Comparison of ENCODE assay signal across 9 mouse cellular contexts in the genomic region with DNA sequence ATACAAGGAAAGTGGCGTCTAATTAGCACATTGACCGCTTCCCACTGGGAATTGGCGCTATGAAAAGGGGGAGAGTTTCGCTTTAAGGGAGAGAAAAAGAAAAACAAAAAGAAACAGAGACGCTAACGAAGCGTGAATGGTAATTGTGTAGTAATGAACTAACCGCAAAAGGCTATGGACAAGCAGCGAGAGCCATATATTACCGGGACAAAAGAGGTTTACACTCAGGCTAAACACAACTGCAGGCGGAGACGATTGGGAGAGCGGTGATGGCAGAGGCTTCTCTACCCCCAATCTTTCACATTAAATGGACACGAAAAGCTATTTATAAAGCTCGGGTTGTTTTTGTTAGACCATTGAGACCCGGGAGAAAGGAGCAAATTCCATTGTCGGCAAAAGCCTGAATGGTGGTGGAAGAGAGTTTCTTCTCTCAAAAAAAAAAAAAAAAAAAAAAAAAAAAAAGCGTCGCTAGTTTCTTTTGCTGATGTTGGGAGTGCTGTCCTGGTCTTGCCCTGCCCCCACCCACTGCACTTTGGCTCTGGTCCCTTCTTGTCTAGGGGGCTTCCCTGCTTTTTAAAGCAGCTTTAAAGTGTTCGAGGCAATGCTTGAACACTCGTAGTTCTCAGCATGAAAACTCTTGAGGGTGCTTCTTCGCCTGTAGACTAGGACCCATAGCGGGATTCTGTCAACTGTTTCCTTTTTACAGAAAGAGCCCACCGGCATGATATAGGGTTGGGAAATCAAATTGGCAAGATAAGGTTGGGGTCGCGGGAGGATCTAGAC. TPM values are rescaled to one million over a fixed set of nuclear protein-coding genes. Genes with fewer than 3 reads are reported as not detected.
DNase-seq lines count a peak whose midpoint lies in the region; ATAC-seq and TF ChIP-seq lines count a peak whose summit lies in the region.
"Had no signal": no experiment of that assay in that cellular context is flagged by ENCODE, and none has a peak within 500 bp of the region (broad histone marks: within the 10 kb centered on the region; RNA-seq: fewer than 3 reads in every experiment).

No protein-coding gene starts in this region.

- no peak for DNase-seq in gastrocnemius, adult 2 months
- DNase-seq in gastrocnemius, postnatal 14 days = no peak
- no peak for DNase-seq in frontal cortex, postnatal 14 days (ENCODE audit: low spot score in 2 of 2)
- no peak for DNase-seq in left cerebral cortex, postnatal 25 days (ENCODE audit: low spot score in 2 of 2)
- DNase-seq in spleen, postnatal 14 days (ENCODE audit: low spot score in 2 of 2) = no peak
- DNase-seq: cerebellum, adult 9-10 months had no signal

- no peak for ATAC-seq in hindbrain, embryonic 13.5 days (ENCODE audit: low FRiP score)
- ATAC-seq in midbrain, embryonic 13.5 days = no peak

- H3K4me2 ChIP-seq in hindbrain, embryonic 13.5 days = peak overlapping the region; percentile 35
- peak overlapping the region; percentile 59 for H3K4me2 ChIP-seq in midbrain, embryonic 13.5 days (replicated peaks)

- intact Hi-C loops in gastrocnemius, adult 2 months (cut with DNase I) = no loop called here
- intact Hi-C loops in gastrocnemius, postnatal 14 days (cut with DNase I; ENCODE audit: low total_unique reads) = no loop called here
- intact Hi-C loops in left cerebral cortex, postnatal 25 days (cut with DNase I) = no loop called here

- H3K9ac ChIP-seq in hindbrain, embryonic 13.5 days = no peak overlapping the region
- H3K9ac ChIP-seq in midbrain, embryonic 13.5 days (replicated peaks) = peak overlapping the region; percentile 61

- 0% methylated on average over 26 of the region's 26 CpGs for WGBS in hindbrain, embryonic 13.5 days
- under 1% methylated on average over 26 of the region's 26 CpGs for WGBS in midbrain, embryonic 13.5 days

- H3K27ac ChIP-seq in gastrocnemius, adult 2 months = no peak overlapping the region
- no peak overlapping the region for H3K27ac ChIP-seq in bone marrow macrophage, adult 2 months (ENCODE audit: insufficient read depth, low read depth, low read length)
- H3K27ac ChIP-seq in hindbrain, embryonic 13.5 days = no peak overlapping the region
- peak overlapping the region; percentile 56 for H3K27ac ChIP-seq in midbrain, embryonic 13.5 days

- H3K4me3 ChIP-seq in gastrocnemius, adult 2 months = peak overlapping the region; percentile 73
- H3K4me3 ChIP-seq in bone marrow macrophage, adult 2 months (ENCODE audit: insufficient read depth, low read length) = peak overlapping the region; percentile 46
- peak overlapping the region; percentile 26; the same call in 1 of the 2 replicates for H3K4me3 ChIP-seq in hindbrain, embryonic 13.5 days
- H3K4me3 ChIP-seq in midbrain, embryonic 13.5 days (replicated peaks) = peak overlapping the region; percentile 43

- TF ChIP-seq POLR2A in bone marrow macrophage, adult 2 months (IDR thresholded peaks at IDR 0.05; ENCODE audit: borderline replicate concordance, low read depth, low read length) = no peak

- H3K36me3 ChIP-seq in hindbrain, embryonic 13.5 days = no peaks in the 10 kb centered on the region
- no peaks in the 10 kb centered on the region for H3K36me3 ChIP-seq in midbrain, embryonic 13.5 days

- H3K9me3 ChIP-seq in hindbrain, embryonic 13.5 days = no peaks in the 10 kb centered on the region
- no peaks in the 10 kb centered on the region for H3K9me3 ChIP-seq in midbrain, embryonic 13.5 days

- peaks cover 99% of the 10 kb centered on the region for H3K27me3 ChIP-seq in hindbrain, embryonic 13.5 days
- H3K27me3 ChIP-seq in midbrain, embryonic 13.5 days = peaks cover 86% of the 10 kb centered on the region

- no peak for TF ChIP-seq CTCF in gastrocnemius, adult 2 months (IDR thresholded peaks at IDR 0.05)
- no peak for TF ChIP-seq CTCF in bone marrow macrophage, adult 2 months (IDR thresholded peaks at IDR 0.05; ENCODE audit: low read depth, low read length)

- H3K4me1 ChIP-seq in bone marrow macrophage, adult 2 months (ENCODE audit: control insufficient read depth, insufficient read depth, low read length) = no peaks in the 10 kb centered on the region
- peaks cover 24% of the 10 kb centered on the region for H3K4me1 ChIP-seq in hindbrain, embryonic 13.5 days (replicated peaks)
- H3K4me1 ChIP-seq in midbrain, embryonic 13.5 days (replicated peaks) = peaks cover 61% of the 10 kb centered on the region

RNA-seq across cellular contexts. Expression of a gene that starts 2.2 kb away (rescaled TPM):
- not detected for total RNA-seq in gastrocnemius, adult 2 months (2021)
- total RNA-seq in gastrocnemius, postnatal 14 days (2021) = not detected
- polyA plus RNA-seq in bone marrow macrophage, adult 2 months (2012; ENCODE audit: insufficient read depth, insufficient read length, missing spikeins) = not detected in 2 replicates
- 14.3 and 28.7 TPM in 2 replicates for polyA plus RNA-seq in hindbrain, embryonic 13.5 days (2015; fragmentation: Nextera tagmentation; extraction: Ambion mirVana)
- 78.5 and 84.6 TPM in 2 replicates for polyA plus RNA-seq in midbrain, embryonic 13.5 days (2015; fragmentation: Nextera tagmentation; extraction: Ambion mirVana)
- not detected for total RNA-seq in left cerebral cortex, postnatal 25 days (2021)
